Mouse (Mus musculus) neural tube, embryonic 11.5 days (tissue): ENCODE results near the gene Caap1. TPM values are rescaled to one million over a fixed set of nuclear protein-coding genes. Genes with fewer than 3 reads are reported as not detected.
A peak's percentile ranks its signal among the peaks of the same experiment; 100 is the strongest.

ENCODE experiments used
- ATAC-seq: fragments of 200-750 bp; cut with Nextera tagmentation; 2 replicates; pipeline ENCODE4 v1.8.0; 2017; ENCODE audit warnings: moderate number of reproducible peaks, mild to moderate bottlenecking, moderate TSS enrichment, moderate library complexity; ENCODE audit not compliant: insufficient read depth, low FRiP score, low TSS enrichment
- DNase-seq: peaks from one replicate; pipeline ENCODE4 v3.0.0-alpha.2; 2015; ENCODE audit warnings: low spot score
- H3K27ac ChIP-seq: fragments of 300-500 bp; sonication (generic); 2 replicates; pipeline ENCODE4 v1.5.1; 2014; ENCODE audit warnings: low read depth, mild to moderate bottlenecking, low read length
- H3K27me3 ChIP-seq: fragments of 300-500 bp; sonication (generic); 2 replicates; pipeline ENCODE4 v1.6.1; 2014; ENCODE audit warnings: mild to moderate bottlenecking, low read length, mixed read lengths; ENCODE audit not compliant: control insufficient read depth, insufficient read depth
- H3K36me3 ChIP-seq: fragments of 300-500 bp; sonication (generic); 2 replicates; pipeline ENCODE4 v1.6.1; 2014; ENCODE audit warnings: mild to moderate bottlenecking, low read length, moderate library complexity, mixed read lengths; ENCODE audit not compliant: control insufficient read depth, insufficient read depth
- H3K4me1 ChIP-seq: fragments of 300-500 bp; sonication (generic); 2 replicates; pipeline ENCODE4 v1.6.1; 2014; ENCODE audit warnings: low read length, mixed read lengths; ENCODE audit not compliant: control insufficient read depth, insufficient read depth
- H3K4me2 ChIP-seq: fragments of 300-500 bp; sonication (generic); 2 replicates; pipeline ENCODE4 v1.6.1; 2014; ENCODE audit warnings: low read depth, mild to moderate bottlenecking, moderate library complexity
- H3K4me3 ChIP-seq: fragments of 300-500 bp; sonication (generic); 2 replicates; pipeline ENCODE4 v1.5.1; 2014; ENCODE audit warnings: low read depth, low read length
- H3K9ac ChIP-seq: fragments of 300-500 bp; sonication (generic); 2 replicates; pipeline ENCODE4 v1.6.1; 2014; ENCODE audit warnings: mild to moderate bottlenecking, low read length
- H3K9me3 ChIP-seq: fragments of 300-500 bp; sonication (generic); 2 replicates; pipeline ENCODE4 v1.6.1; 2016; ENCODE audit warnings: low read length; ENCODE audit not compliant: control insufficient read depth
- WGBS: fragments of 180-500 bp; shearing (Covaris S2); extraction: QIAGEN DNeasy Blood & Tissue Kit; methylation state at CpG from one replicate; pipeline ENCODE4 v1.1.7; 2014; 5-methylcytosine and 5-hydroxymethylcytosine counted together
- polyA plus RNA-seq: library from polyadenylated mRNA; unstranded; fragments of >200 nt; fragmentation: Nextera tagmentation; extraction: Ambion mirVana; gene quantifications from 2 replicates; pipeline ENCODE4 v1.2.1, GENCODE M21; 2014

Caap1 gene
- polyA plus RNA-seq, 1 experiment from 2014 or later = 25.8 TPM

GRCm38 (mm10) chr4:94572677-94573076 is 16.1 kb upstream of the Caap1 start:
- Histone ChIP-seq H3K9ac (no peak overlapping the region), H3K36me3 (0 out of 2 replicates have a peak, but pooled peaks cover 3% of the 10 kb centered on the region), H3K4me2 (no peak overlapping the region), H3K27ac (no peak overlapping the region), H3K27me3 (no peaks in the 10 kb centered on the region), H3K9me3 (no peaks in the 10 kb centered on the region), H3K4me3 (no peak overlapping the region), H3K4me1 (no peaks in the 10 kb centered on the region)
- DNase-seq (no peak), ATAC-seq (no peak)
- 95% methylated on average over 4 of the region's 4 CpGs for WGBS

DNA sequence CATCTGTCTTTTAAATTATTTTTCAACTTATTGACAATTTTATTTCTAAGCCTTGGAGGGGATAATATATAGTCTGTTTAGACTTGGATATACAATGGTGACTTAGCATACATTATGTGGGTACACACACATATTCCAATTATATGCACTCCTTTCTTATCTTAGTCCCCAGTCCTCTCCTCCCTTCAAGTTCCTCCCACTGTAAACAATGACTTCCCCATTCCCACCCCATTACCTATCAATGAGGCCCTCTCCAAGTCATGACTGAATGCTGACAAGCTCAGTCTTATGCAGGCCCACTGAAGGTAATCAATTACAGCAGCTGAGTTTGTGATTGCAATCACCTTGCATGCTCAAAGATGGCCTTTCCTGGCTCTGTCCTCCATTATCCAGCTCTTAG is 7.7 kb upstream of the Caap1 start:
- Histone ChIP-seq H3K27ac (no peak overlapping the region), H3K4me1 (no peaks in the 10 kb centered on the region), H3K9me3 (no peaks in the 10 kb centered on the region), H3K36me3 (no peaks in the 10 kb centered on the region), H3K4me2 (no peak overlapping the region), H3K4me3 (no peak overlapping the region), H3K9ac (no peak overlapping the region), H3K27me3 (no peaks in the 10 kb centered on the region)
- ATAC-seq = no peak
- DNase-seq = no peak

DNA sequence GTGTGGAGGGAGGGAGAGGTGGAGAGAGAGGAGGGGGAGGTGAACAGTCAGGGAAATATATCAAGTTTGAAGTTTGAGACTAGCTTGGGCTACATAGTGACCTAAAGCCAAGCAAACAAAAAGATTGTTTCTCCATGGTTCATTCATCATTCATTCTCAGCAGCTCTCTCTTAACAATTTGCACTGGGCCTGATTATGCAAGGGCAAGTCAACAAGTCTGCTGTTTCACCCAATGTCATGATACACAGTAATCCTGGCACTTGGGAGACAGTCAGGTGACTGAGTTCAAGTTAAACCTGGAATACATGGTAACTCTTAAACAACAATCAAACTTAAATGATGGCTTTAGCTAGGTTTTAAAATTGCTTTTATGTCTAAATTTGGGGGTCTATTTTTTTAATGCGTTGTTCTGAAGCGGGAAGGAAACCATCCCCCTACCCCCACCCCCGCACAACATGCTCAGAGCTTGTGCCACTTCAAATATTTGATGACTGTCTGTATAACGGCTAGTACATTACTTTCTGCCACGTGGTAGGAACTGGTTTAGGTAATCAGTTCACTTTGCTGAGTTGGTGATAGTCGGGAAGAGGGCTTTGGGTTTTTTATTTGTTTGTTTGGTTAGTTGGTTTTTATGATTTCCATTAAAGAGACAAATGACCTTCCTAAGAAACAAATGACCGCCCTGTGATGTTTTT is 5.5 kb upstream of the Caap1 start:
- no peak overlapping the region for H3K27ac ChIP-seq
- no peaks in the 10 kb centered on the region for H3K9me3 ChIP-seq
- no peaks in the 10 kb centered on the region for H3K27me3 ChIP-seq
- H3K36me3 ChIP-seq = no peaks in the 10 kb centered on the region
- no peak overlapping the region for H3K4me3 ChIP-seq
- DNase-seq (no peak), ATAC-seq (no peak)
- no peak overlapping the region for H3K4me2 ChIP-seq
- H3K4me1 ChIP-seq = no peaks in the 10 kb centered on the region
- no peak overlapping the region for H3K9ac ChIP-seq
- WGBS = 76% methylated on average over 7 of the region's 7 CpGs

DNA sequence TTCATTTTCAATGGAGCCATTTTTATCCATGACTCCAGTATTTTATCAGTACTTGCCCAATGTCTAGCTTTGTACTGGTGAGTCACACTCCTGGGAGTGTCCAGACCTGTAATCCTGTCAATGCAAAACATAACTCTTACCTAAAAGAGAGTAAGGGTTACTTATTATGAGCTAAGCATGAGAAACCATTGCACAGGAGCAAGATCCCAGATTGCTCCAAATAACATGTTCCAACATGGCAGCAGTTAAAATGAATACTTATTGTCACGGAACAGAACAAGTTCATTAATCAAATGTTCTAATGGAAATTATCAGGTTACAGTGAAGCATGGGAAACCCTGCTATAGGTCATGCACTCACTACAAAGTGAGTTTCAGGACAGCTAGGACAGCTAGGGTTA is 3.7 kb upstream of the Caap1 start:
- Histone ChIP-seq H3K27me3 (no peaks in the 10 kb centered on the region), H3K9ac (no peak overlapping the region), H3K4me1 (no peaks in the 10 kb centered on the region), H3K27ac (no peak overlapping the region), H3K4me3 (no peak overlapping the region), H3K4me2 (no peak overlapping the region), H3K36me3 (no peaks in the 10 kb centered on the region), H3K9me3 (no peaks in the 10 kb centered on the region)
- 79% methylated on average over 1 of the region's 1 CpGs for WGBS
- DNase-seq (no peak), ATAC-seq (no peak)

DNA sequence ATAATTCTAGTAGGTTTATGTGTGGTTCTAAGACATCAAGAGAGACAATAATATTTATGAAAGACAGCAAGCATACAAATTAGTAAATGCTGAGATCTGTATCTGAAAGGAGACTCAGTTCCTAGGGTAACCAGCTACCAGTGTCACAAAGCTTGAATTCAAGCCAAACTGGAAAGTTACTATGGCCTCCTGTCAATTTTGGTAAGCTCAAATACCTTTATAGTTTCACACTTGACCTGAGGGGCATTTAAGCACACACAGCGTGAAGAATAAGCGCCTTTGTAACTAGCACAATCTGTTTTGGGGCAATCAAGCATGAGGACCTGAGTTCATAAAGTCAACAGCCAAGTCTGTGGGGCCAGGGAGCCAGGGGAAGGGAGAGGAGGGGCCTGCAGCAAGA is 2.7 kb upstream of the Caap1 start:
- Histone ChIP-seq H3K4me2 (no peak overlapping the region), H3K36me3 (no peaks in the 10 kb centered on the region), H3K4me1 (no peaks in the 10 kb centered on the region), H3K9me3 (no peaks in the 10 kb centered on the region), H3K4me3 (no peak overlapping the region), H3K9ac (no peak overlapping the region), H3K27ac (no peak overlapping the region), H3K27me3 (no peaks in the 10 kb centered on the region)
- DNase-seq (peak; percentile 11), ATAC-seq (no peak)
- 60% methylated on average over 2 of the region's 2 CpGs for WGBS

- Histone ChIP-seq H3K4me3 (no peak overlapping the region), H3K36me3 (no peaks in the 10 kb centered on the region), H3K27ac (no peak overlapping the region), H3K27me3 (no peaks in the 10 kb centered on the region), H3K4me1 (no peaks in the 10 kb centered on the region), H3K9ac (no peak overlapping the region), H3K9me3 (no peaks in the 10 kb centered on the region), H3K4me2 (no peak overlapping the region)
- 82% methylated on average over 7 of the region's 7 CpGs for WGBS
- DNase-seq (no peak), ATAC-seq (no peak)
Observed at GRCm38 (mm10) chr4:94557145-94557544, 549 bp upstream of the Caap1 start.

GRCm38 (mm10) chr4:94554955-94555494 is 1.6 kb downstream of the Caap1 start:
- WGBS = 93% methylated on average over 5 of the region's 5 CpGs
- DNase-seq (no peak), ATAC-seq (no peak)
- Histone ChIP-seq H3K9ac (no peak overlapping the region), H3K36me3 (no peaks in the 10 kb centered on the region), H3K4me1 (no peaks in the 10 kb centered on the region), H3K4me3 (no peak overlapping the region), H3K27me3 (no peaks in the 10 kb centered on the region), H3K9me3 (no peaks in the 10 kb centered on the region), H3K4me2 (peak overlapping the region; percentile 56), H3K27ac (no peak overlapping the region)

- Histone ChIP-seq H3K27me3 (no peaks in the 10 kb centered on the region), H3K27ac (no peak overlapping the region), H3K4me3 (no peak overlapping the region), H3K36me3 (peaks cover 2% of the 10 kb centered on the region), H3K4me2 (no peak overlapping the region), H3K9ac (no peak overlapping the region), H3K4me1 (no peaks in the 10 kb centered on the region), H3K9me3 (no peaks in the 10 kb centered on the region)
- ATAC-seq (no peak), DNase-seq (no peak)
- WGBS = 74% methylated on average over 7 of the region's 7 CpGs
Observed at GRCm38 (mm10) chr4:94544321-94544720, 12.3 kb downstream of the Caap1 start.

- Histone ChIP-seq H3K27ac (no peak overlapping the region), H3K9ac (no peak overlapping the region), H3K4me1 (no peaks in the 10 kb centered on the region), H3K4me3 (no peak overlapping the region), H3K27me3 (no peaks in the 10 kb centered on the region), H3K9me3 (no peaks in the 10 kb centered on the region), H3K4me2 (no peak overlapping the region), H3K36me3 (peaks cover 2% of the 10 kb centered on the region)
- WGBS = 96% methylated on average over 4 of the region's 4 CpGs
- DNase-seq (no peak), ATAC-seq (no peak)
Observed at GRCm38 (mm10) chr4:94543041-94543440, 13.6 kb downstream of the Caap1 start.
